Comparison of ENCODE assay signal across 8 mouse cellular contexts in the genomic region with DNA sequence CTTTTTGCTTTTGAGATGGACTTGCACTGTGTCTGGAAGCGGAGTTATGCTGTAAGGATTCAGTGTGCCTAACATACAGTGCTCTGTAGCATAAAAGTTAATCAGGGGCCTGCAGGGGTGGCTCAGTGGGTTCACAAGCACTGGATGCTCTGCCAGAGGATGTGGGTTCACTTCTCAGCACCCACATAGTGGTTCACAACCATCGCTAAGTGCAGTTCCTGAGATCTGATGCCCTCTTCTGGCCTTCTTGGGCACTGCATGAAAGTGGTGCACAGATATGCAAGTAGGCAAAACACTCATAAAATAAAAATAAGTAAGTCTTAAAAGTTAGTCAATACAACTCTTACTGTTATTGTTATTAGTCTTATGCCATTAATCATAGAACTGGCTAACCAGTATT. TPM values are rescaled to one million over a fixed set of nuclear protein-coding genes. Genes with fewer than 3 reads are reported as not detected.
A peak's percentile ranks its signal among the peaks of the same experiment; 100 is the strongest.
DNase-seq lines count a peak whose midpoint lies in the region; ATAC-seq and TF ChIP-seq lines count a peak whose summit lies in the region.
"Had no signal": no experiment of that assay in that cellular context is flagged by ENCODE, and none has a peak within 500 bp of the region (broad histone marks: within the 10 kb centered on the region; RNA-seq: fewer than 3 reads in every experiment).

No protein-coding gene starts in this region.

- H3K27me3 ChIP-seq in intestine, embryonic 14.5 days (replicated peaks; ENCODE audit: control insufficient read depth, insufficient read depth, low read length): no peaks in the 10 kb centered on the region
- H3K27me3 ChIP-seq in intestine, embryonic 15.5 days (replicated peaks): no peaks in the 10 kb centered on the region
- no peaks in the 10 kb centered on the region for H3K27me3 ChIP-seq in C2C12 (ENCODE audit: control insufficient read depth, insufficient read depth, insufficient read length)
- no peaks in the 10 kb centered on the region for H3K27me3 ChIP-seq in MEL (ENCODE audit: control insufficient read depth in 1 of 2, insufficient read depth in 2 of 2, low read length in 2 of 2)
- H3K27me3 ChIP-seq: liver, embryonic 15.5 days had no signal

- peak; percentile 35 for TF ChIP-seq RAD21 in MEL (IDR thresholded peaks at IDR 0.05; ENCODE audit: low read depth, low read length)

- no peaks in the 10 kb centered on the region for H3K4me1 ChIP-seq in intestine, embryonic 14.5 days (replicated peaks; ENCODE audit: control insufficient read depth, insufficient read depth, low read length)
- H3K4me1 ChIP-seq in intestine, embryonic 15.5 days (replicated peaks): no peaks in the 10 kb centered on the region
- no peaks in the 10 kb centered on the region for H3K4me1 ChIP-seq in MEL (ENCODE audit: control insufficient read depth in 1 of 2, insufficient read depth in 2 of 2, low read length in 2 of 2)
- H3K4me1 ChIP-seq: liver, embryonic 15.5 days had no signal

- no peak for TF ChIP-seq POLR2A in MEL (IDR thresholded peaks at IDR 0.05; ENCODE audit: control insufficient read depth in 1 of 2, insufficient read depth in 1 of 2, low read depth in 1 of 2, low read length in 2 of 2, poor library complexity in 1 of 2)

- H3K79me2 ChIP-seq in C2C12 (ENCODE audit: control insufficient read depth, insufficient read depth) (no peaks in the 10 kb centered on the region), MEL (ENCODE audit: control insufficient read depth, insufficient read depth, low read length, poor library complexity) (no peaks in the 10 kb centered on the region)

- H3K27ac ChIP-seq in intestine, embryonic 14.5 days (ENCODE audit: low read depth): no peak overlapping the region
- H3K27ac ChIP-seq in intestine, embryonic 15.5 days: no peak overlapping the region
- no peak overlapping the region for H3K27ac ChIP-seq in MEL (ENCODE audit: control insufficient read depth, low read depth, low read length)
- H3K27ac ChIP-seq: liver, embryonic 15.5 days had no signal

- ATAC-seq in intestine, embryonic 14.5 days (replicated peaks; ENCODE audit: low FRiP score, low TSS enrichment, low read depth): no peak
- no peak for ATAC-seq in intestine, embryonic 15.5 days
- ATAC-seq in erythroid progenitor cell, adult 5-6 weeks (replicated peaks; ENCODE audit: low FRiP score, poor library complexity, severe bottlenecking): peak; percentile 69; the same call in 1 of the 2 replicates
- peak; percentile 66; the same call in 1 of the 2 replicates for ATAC-seq in neutrophil, adult 5-6 weeks (ENCODE audit: extremely low read depth, insufficient number of reproducible peaks, low FRiP score, poor library complexity, severe bottlenecking)

- peak; percentile 65 for DNase-seq in intestine, embryonic 14.5 days (ENCODE audit: low spot score)
- DNase-seq in MEL (ENCODE audit: low read depth, low spot score): peak; percentile 79
- DNase-seq in urinary bladder, adult 18-20 months (ENCODE audit: low spot score in 2 of 2): no peak

- H3K9me3 ChIP-seq in intestine, embryonic 14.5 days (ENCODE audit: control insufficient read depth, low read length): no peaks in the 10 kb centered on the region
- H3K9me3 ChIP-seq in intestine, embryonic 15.5 days: no peaks in the 10 kb centered on the region
- no peaks in the 10 kb centered on the region for H3K9me3 ChIP-seq in MEL (replicated peaks; ENCODE audit: insufficient read depth, low read length)
- H3K9me3 ChIP-seq: liver, embryonic 15.5 days had no signal

- H3ac ChIP-seq in C2C12 (ENCODE audit: control insufficient read depth, insufficient read length, low read depth): no peak overlapping the region

- H3K4me3 ChIP-seq in intestine, embryonic 14.5 days (ENCODE audit: low read depth, low read length): no peak overlapping the region
- no peak overlapping the region for H3K4me3 ChIP-seq in intestine, embryonic 15.5 days (replicated peaks)
- no peak overlapping the region for H3K4me3 ChIP-seq in C2C12 (ENCODE audit: insufficient read depth, poor library complexity, severe bottlenecking)
- no peak overlapping the region for H3K4me3 ChIP-seq in MEL (ENCODE audit: control insufficient read depth in 1 of 2, insufficient read depth in 1 of 2, low read depth in 2 of 2, low read length in 2 of 2)
- H3K4me3 ChIP-seq: liver, embryonic 15.5 days had no signal

- no peaks in the 10 kb centered on the region for H3K79me3 ChIP-seq in C2C12 (ENCODE audit: low read depth)

- H3K9ac ChIP-seq in intestine, embryonic 14.5 days (ENCODE audit: low read length): no peak overlapping the region
- no peak overlapping the region for H3K9ac ChIP-seq in intestine, embryonic 15.5 days
- no peak overlapping the region for H3K9ac ChIP-seq in MEL (ENCODE audit: control insufficient read depth, low read depth, low read length, poor library complexity, severe bottlenecking)
- H3K9ac ChIP-seq: liver, embryonic 15.5 days had no signal

- H3K4me2 ChIP-seq in intestine, embryonic 14.5 days (ENCODE audit: low read length): no peak overlapping the region
- H3K4me2 ChIP-seq in intestine, embryonic 15.5 days (replicated peaks): no peak overlapping the region
- H3K4me2 ChIP-seq: liver, embryonic 15.5 days had no signal

- no peak for TF ChIP-seq EP300 in MEL (IDR thresholded peaks at IDR 0.05; ENCODE audit: low read depth in 1 of 2, low read length in 2 of 2)

- peaks cover 88% of the 10 kb centered on the region for H3K36me3 ChIP-seq in intestine, embryonic 14.5 days (ENCODE audit: control insufficient read depth, insufficient read depth, low read length)
- H3K36me3 ChIP-seq in intestine, embryonic 15.5 days: peaks cover 44% of the 10 kb centered on the region
- peaks cover 35% of the 10 kb centered on the region for H3K36me3 ChIP-seq in C2C12 (ENCODE audit: control insufficient read depth, insufficient read depth)
- H3K36me3 ChIP-seq in MEL (ENCODE audit: control insufficient read depth in 1 of 2, insufficient read depth in 2 of 2, low read length in 2 of 2): no peaks in the 10 kb centered on the region

- TF ChIP-seq CTCF in C2C12 (IDR thresholded peaks at IDR 0.05; ENCODE audit: control insufficient read depth, insufficient read depth, insufficient read length) (peak; percentile 9), MEL (IDR thresholded peaks at IDR 0.05 in 2 of 3, conservative IDR thresholded peaks at IDR 0.05 in 1 of 3; ENCODE audit: control insufficient read depth in 1 of 3, insufficient read depth in 1 of 3, low read depth in 2 of 3, low read length in 3 of 3, poor library complexity in 1 of 3, severe bottlenecking in 1 of 3) (peak; percentile 62 to 71 (median 69))

- 75% methylated on average over 2 of the region's 2 CpGs for WGBS in intestine, embryonic 14.5 days
- 83% methylated on average over 2 of the region's 2 CpGs for WGBS in intestine, embryonic 15.5 days

RNA-seq across cellular contexts. Expression of a gene that starts 6.8 kb away (rescaled TPM):
- polyA plus RNA-seq in intestine, embryonic 14.5 days (2014; fragmentation: Nextera tagmentation; extraction: Ambion mirVana): 31.8 and 32.0 TPM in 2 replicates
- polyA plus RNA-seq in intestine, embryonic 15.5 days (2015; fragmentation: Nextera tagmentation; extraction: Ambion mirVana): 26.1 and 30.6 TPM in 2 replicates
- polyA plus RNA-seq in C2C12 (2012; fragmentation: generic; extraction: Trizol) (4.8 TPM), MEL (2012; ENCODE audit: insufficient read depth in 1 of 2, insufficient read length in 2 of 2, low read depth in 1 of 2, low replicate concordance in 2 of 2, missing spikeins in 1 of 2) (10 to 100 TPM in 1 of 2 experiments, not detected in 1; 12.8 TPM)
- total RNA-seq in MEL (2012; rRNA removed): 7.1 and 9.2 TPM in 2 replicates
- 28.1 and 38.2 TPM in 2 replicates for total RNA-seq in erythroid progenitor cell, adult 5-6 weeks (2015; ENCODE audit: low replicate concordance)
- total RNA-seq in erythroid progenitor cell, adult 5-6 weeks (2017; ENCODE audit: low replicate concordance): 15.9 and 21.1 TPM in 2 replicates
- total RNA-seq in neutrophil, adult 5-6 weeks (2017): 29.6 and 33.8 TPM in 2 replicates

RNA-seq across cellular contexts. Expression of a gene that starts 7.3 kb away (rescaled TPM):
- 44.6 and 48.7 TPM in 2 replicates for polyA plus RNA-seq in intestine, embryonic 14.5 days (2014; fragmentation: Nextera tagmentation; extraction: Ambion mirVana)
- polyA plus RNA-seq in intestine, embryonic 15.5 days (2015; fragmentation: Nextera tagmentation; extraction: Ambion mirVana): 40.8 and 42.8 TPM in 2 replicates
- polyA plus RNA-seq in C2C12 (2012; fragmentation: generic; extraction: Trizol): 23.0 TPM
- total RNA-seq in MEL (2012; rRNA removed): 23.3 and 24.0 TPM in 2 replicates
- 10 to 100 TPM in 1 of 2 experiments, not detected in 1; 46.7 TPM for polyA plus RNA-seq in MEL (2012; ENCODE audit: insufficient read depth in 1 of 2, insufficient read length in 2 of 2, low read depth in 1 of 2, low replicate concordance in 2 of 2, missing spikeins in 1 of 2)
- 16.8 and 45.4 TPM in 2 replicates for total RNA-seq in erythroid progenitor cell, adult 5-6 weeks (2015; ENCODE audit: low replicate concordance)
- total RNA-seq in erythroid progenitor cell, adult 5-6 weeks (2017; ENCODE audit: low replicate concordance): 11.4 and 14.8 TPM in 2 replicates
- total RNA-seq in neutrophil, adult 5-6 weeks (2017): 9.0 and 12.8 TPM in 2 replicates

RNA-seq across cellular contexts. Expression of a gene that starts 14.1 kb away (rescaled TPM):
- 13.5 and 15.4 TPM in 2 replicates for polyA plus RNA-seq in intestine, embryonic 14.5 days (2014; fragmentation: Nextera tagmentation; extraction: Ambion mirVana)
- polyA plus RNA-seq in intestine, embryonic 15.5 days (2015; fragmentation: Nextera tagmentation; extraction: Ambion mirVana): 11.0 and 11.6 TPM in 2 replicates
- polyA plus RNA-seq in C2C12 (2012; fragmentation: generic; extraction: Trizol) (4.4 TPM), MEL (2012; ENCODE audit: insufficient read depth in 1 of 2, insufficient read length in 2 of 2, low read depth in 1 of 2, low replicate concordance in 2 of 2, missing spikeins in 1 of 2) (1 to 10 TPM in 1 of 2 experiments, not detected in 1; 9.7 TPM)
- 6.1 and 6.5 TPM in 2 replicates for total RNA-seq in MEL (2012; rRNA removed)
- total RNA-seq in erythroid progenitor cell, adult 5-6 weeks (2015; ENCODE audit: low replicate concordance): 7.9 and 8.0 TPM in 2 replicates
- total RNA-seq in erythroid progenitor cell, adult 5-6 weeks (2017; ENCODE audit: low replicate concordance): 6.8 and 8.2 TPM in 2 replicates
- 9.2 and 10.3 TPM in 2 replicates for total RNA-seq in neutrophil, adult 5-6 weeks (2017)

RNA-seq across cellular contexts. Expression of a gene that starts 30.0 kb away (rescaled TPM):
- 2.1 and 4.0 TPM in 2 replicates for polyA plus RNA-seq in intestine, embryonic 14.5 days (2014; fragmentation: Nextera tagmentation; extraction: Ambion mirVana)
- polyA plus RNA-seq in intestine, embryonic 15.5 days (2015; fragmentation: Nextera tagmentation; extraction: Ambion mirVana): 5.3 and 5.4 TPM in 2 replicates
- polyA plus RNA-seq in C2C12 (2012; fragmentation: generic; extraction: Trizol): 36.4 TPM
- not detected in 2 replicates for total RNA-seq in MEL (2012; rRNA removed)
- not detected for polyA plus RNA-seq in MEL (2012; ENCODE audit: insufficient read depth in 1 of 2, insufficient read length in 2 of 2, low read depth in 1 of 2, low replicate concordance in 2 of 2, missing spikeins in 1 of 2)
- total RNA-seq in erythroid progenitor cell, adult 5-6 weeks (2015; ENCODE audit: low replicate concordance): not detected in 2 replicates
- total RNA-seq in erythroid progenitor cell, adult 5-6 weeks (2017; ENCODE audit: low replicate concordance): not detected in 2 replicates
- total RNA-seq in neutrophil, adult 5-6 weeks (2017): not detected in 2 replicates

RNA-seq across cellular contexts. Expression of a gene that starts 31.0 kb away (rescaled TPM):
- polyA plus RNA-seq in intestine, embryonic 14.5 days (2014; fragmentation: Nextera tagmentation; extraction: Ambion mirVana): 41.5 and 44.4 TPM in 2 replicates
- polyA plus RNA-seq in intestine, embryonic 15.5 days (2015; fragmentation: Nextera tagmentation; extraction: Ambion mirVana): 51.7 and 62.6 TPM in 2 replicates
- 224 TPM for polyA plus RNA-seq in C2C12 (2012; fragmentation: generic; extraction: Trizol)
- not detected in 2 replicates for total RNA-seq in MEL (2012; rRNA removed)
- not detected for polyA plus RNA-seq in MEL (2012; ENCODE audit: insufficient read depth in 1 of 2, insufficient read length in 2 of 2, low read depth in 1 of 2, low replicate concordance in 2 of 2, missing spikeins in 1 of 2)
- not detected in 2 replicates for total RNA-seq in erythroid progenitor cell, adult 5-6 weeks (2015; ENCODE audit: low replicate concordance)
- total RNA-seq in erythroid progenitor cell, adult 5-6 weeks (2017; ENCODE audit: low replicate concordance): not detected in 2 replicates
- not detected in 2 replicates for total RNA-seq in neutrophil, adult 5-6 weeks (2017)

Comparison
In these comparisons a context has a peak if more than half of its experiments do, and no peak if none do; other contexts are left out.
1. ATAC-seq: peak in erythroid progenitor cell, adult 5-6 weeks (single experiment) and neutrophil, adult 5-6 weeks (single experiment); none in intestine, embryonic 14.5 days (single experiment) and intestine, embryonic 15.5 days (single experiment).
2. DNase-seq: peak in intestine, embryonic 14.5 days (single experiment) and MEL (single experiment); none in urinary bladder, adult 18-20 months (0 of 2).